Mouse (Mus musculus) right cerebral cortex, postnatal 36 days (tissue): ENCODE measurements around the gene Ptpn23.
"Not testable (repeated sequence)": the region's sequence is repeated elsewhere in the genome, so short reads cannot be mapped to it uniquely, and the experiment has no call there.

Experiments
- DNase-seq, 2 experiments: peaks; one replicate each; pipeline ENCODE4 v3.0.0; 2022; ENCODE audit warnings: low spot score in 2 of 2, mixed read lengths in 1 of 2

The Ptpn23 gene

DNA sequence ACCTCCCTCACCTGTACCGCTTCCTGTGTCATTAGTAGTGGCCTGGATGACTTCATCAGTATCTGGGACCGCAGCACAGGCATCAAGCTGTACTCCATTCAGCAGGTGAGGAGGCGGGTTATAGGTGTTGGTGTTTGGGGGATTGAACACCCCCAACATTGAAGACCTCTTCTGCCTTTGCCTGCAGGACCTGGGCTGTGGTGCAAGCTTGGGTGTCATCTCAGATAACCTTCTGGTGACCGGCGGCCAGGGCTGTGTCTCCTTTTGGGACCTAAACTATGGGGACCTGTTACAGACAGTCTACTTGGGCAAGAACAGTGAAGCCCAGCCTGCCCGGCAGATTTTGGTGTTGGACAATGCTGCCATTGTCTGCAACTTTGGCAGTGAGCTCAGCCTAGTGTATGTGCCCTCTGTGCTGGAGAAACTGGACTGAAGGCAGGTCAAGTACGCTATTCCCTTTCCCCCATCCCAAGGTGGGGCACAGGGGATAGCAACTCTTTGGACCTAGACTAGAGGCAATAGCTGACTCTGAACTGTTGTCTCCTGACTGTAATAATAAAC is 23.6 kb downstream of the Ptpn23 start:
- no peak for DNase-seq

DNA sequence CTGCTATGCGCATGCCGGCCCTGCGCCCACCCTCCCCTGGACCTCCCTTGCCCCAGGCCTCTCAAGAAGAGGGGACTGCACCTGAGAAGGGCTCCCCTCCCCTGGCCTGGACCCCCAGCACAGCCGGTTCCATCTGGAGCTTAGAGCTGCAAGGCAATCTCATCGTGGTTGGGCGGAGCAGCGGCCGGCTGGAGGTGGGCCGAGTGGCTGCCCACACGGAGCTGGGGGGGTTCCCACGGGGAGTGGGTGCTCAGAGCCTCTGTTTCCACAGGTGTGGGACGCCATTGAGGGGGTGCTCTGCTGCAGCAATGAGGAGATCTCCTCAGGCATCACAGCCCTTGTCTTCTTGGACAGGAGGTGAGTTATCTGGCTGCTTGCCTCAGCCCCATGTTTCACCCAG is 26.7 kb downstream of the Ptpn23 start:
- no peak for DNase-seq

DNA sequence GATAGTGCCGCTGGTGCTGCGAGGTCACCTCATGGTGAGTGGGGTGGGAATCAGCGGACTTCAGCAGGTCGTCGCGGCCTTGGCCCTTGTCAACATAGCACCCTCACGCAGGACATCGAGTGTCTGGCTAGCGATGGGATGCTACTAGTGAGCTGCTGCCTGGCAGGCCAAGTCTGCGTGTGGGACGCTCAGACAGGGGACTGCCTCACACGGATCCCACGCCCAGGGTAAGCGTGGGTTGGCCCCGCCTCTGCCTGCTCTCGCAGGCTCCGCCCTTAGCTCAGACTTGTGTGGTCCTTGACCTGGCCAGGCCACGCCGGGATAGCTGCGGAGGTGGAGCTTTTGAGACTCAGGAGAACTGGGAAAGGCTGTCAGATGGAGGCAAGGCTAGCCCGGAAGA is 27.4 kb downstream of the Ptpn23 start:
- DNase-seq = no peak

DNA sequence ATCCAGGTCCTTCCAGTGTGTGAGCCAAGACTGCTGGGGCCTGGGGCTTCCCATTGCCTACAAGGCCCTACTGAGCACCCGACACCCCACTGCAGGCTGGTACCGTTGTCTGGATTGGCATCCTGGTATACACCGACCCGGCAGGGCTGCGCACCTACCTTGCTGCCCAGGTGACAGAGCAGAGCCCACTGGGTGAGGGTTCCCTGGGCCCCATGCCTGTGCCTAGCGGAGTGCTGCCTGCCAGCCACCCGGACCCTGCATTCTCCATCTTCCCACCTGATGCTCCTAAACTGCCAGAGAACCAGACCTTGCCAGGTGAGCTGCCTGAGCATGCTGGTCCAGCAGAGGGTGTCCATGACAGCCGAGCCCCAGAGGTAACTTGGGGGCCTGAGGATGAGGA is 28.7 kb downstream of the Ptpn23 start:
- no peak for DNase-seq

DNA sequence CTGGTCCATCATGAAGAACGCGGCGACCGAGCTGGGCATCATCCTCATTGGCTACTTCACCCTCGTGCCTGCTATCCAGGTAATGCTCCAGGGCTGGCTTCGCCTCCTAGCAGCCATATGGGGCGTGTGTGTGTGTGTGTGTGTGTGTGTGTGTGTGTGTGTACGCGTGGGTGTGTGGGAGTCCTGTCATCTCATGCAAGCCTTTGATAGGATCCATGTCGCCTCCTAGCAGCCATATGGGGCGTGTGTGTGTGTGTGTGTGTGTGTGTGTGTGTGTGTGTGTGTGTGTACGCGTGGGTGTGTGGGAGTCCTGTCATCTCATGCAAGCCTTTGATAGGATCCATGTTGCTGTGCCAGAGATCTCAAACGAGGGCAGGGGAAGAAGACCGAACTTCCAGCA is 30.4 kb downstream of the Ptpn23 start:
- not testable (repeated sequence) for DNase-seq

DNA sequence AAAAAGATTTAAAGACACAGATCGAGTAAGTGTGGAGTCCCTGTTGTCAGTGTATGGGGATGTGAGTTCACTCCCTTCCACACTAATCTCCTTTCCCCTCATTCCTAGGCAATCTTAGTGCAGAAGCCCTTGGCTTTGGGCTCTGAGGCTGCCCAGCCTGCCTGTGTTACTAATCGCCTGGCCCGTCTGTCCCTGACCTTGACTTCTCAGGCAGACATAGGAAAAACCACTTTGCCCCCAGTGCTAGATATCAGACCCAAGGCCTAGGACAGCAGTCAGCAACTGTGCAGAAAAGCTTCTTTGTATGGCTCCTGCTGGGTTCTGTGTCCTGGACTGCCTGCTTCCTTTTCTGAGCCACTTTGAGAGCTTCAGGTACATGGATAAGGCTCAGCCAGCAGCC is 32.3 kb downstream of the Ptpn23 start:
- no peak for DNase-seq

DNA sequence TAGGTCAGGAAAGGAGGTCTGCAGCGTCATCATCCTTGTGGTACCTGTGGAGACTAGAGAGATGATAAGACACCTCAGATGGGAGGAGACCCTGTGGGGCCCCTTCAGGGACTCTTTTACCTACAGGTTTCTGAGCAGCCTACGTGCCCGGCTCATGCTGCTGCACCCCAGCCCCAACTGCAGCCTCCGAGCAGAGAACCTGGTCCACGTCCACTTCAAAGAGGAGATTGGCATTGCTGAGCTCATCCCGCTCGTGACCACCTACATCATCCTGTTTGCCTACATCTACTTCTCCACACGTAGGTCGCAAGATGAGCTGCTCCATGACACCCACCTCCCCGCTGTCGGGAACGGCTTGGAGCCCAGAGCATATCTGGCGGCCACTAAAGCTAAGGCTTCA is 34.1 kb downstream of the Ptpn23 start:
- no peak for DNase-seq

DNA sequence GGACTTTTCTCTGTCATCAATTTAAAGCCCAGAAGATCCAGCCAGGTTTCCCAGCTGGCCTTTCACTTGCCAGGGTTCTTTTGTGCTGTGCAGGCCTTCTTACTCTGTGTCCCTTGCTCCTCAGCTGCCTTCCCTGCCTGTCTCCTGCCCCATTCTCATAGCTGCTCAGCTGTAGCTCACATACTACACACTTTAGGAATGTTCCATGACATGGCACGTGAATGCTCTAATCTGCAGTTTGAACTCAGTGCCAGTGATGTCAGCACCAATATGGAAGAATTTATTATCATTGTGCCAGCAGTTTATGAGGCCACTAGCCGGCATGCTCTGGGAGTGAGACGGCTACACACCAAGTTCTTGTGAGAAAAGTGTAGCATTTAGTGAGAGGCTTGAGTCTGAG is 38.2 kb downstream of the Ptpn23 start:
- no peak for DNase-seq

DNA sequence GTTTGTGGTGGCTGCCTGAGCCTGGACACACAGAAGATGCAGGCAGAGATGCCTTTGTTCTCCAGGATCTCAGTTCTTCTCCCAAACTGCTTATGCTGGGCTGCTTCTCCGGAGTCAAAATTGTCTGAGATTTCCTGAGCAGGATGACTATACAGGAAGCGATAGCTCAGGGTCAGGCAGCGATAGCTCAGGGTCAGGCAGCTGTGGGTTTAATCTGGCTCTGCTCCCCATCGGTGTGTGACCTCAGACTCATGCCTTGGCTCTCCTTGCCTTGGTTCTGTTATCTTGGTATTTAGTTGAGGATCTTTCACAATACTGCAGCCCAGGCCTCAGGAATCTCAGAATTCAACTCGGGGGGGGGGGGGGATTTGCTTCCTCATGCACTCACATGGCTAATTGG is 41.3 kb downstream of the Ptpn23 start:
- DNase-seq = no peak

DNA sequence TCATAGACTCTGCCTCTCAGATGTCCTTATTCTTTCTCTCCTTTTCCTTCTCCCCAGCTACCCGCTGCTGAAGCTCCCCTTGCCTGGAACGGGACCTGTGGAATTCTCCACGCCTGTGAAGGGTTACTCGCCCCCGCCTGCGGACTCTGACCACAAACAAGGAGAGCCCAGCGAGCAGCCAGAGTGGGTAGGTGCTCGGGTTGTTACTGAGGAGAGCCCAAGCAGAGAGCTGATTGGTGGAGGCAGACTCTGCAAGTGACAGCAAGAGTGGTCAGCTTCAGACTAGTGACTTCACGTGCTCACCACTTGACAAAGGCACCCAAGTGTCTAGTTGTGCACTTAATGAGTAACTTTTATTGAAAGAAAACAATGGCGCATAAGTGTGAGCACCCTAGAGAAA is 45.7 kb downstream of the Ptpn23 start:
- no peak for DNase-seq

DNA sequence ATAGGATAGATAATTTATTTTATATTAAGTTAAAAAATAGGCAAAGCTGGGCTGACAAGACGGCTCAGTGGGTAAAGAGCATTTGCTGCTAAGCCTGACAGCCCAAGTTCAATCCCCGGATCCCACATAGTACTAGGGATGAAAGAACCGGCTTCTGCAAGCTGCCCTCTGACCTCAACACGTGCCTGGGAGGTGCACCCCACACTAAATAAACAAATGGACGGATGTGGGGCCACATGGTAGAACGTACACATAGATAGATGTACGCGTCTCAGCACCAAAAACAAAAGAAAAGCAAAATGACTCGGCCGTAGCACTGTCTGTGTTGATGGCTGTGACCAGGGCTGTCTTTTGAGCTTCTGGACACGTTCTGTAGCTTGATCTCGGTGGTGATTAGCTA is 46.7 kb downstream of the Ptpn23 start:
- DNase-seq = no peak

DNA sequence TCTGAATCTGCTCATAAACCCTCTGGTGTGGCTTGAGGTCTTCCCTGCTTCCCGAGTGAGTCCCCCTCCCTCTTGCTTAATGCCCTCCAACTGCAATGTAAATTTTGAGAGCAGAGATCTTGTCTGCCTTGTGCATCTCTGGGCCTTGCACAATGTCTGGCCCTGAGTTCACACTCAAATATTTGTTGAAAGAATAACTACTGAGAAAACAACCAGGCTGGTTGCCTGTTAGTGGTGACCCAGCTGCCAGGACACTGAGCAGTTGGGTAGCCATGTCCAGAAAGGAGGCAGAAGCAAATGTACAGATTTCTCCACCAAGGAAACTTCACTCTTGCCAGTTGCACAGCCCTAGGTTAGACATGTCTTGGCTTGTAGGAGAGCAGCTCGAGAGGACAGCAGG is 49.7 kb downstream of the Ptpn23 start:
- DNase-seq = no peak

DNA sequence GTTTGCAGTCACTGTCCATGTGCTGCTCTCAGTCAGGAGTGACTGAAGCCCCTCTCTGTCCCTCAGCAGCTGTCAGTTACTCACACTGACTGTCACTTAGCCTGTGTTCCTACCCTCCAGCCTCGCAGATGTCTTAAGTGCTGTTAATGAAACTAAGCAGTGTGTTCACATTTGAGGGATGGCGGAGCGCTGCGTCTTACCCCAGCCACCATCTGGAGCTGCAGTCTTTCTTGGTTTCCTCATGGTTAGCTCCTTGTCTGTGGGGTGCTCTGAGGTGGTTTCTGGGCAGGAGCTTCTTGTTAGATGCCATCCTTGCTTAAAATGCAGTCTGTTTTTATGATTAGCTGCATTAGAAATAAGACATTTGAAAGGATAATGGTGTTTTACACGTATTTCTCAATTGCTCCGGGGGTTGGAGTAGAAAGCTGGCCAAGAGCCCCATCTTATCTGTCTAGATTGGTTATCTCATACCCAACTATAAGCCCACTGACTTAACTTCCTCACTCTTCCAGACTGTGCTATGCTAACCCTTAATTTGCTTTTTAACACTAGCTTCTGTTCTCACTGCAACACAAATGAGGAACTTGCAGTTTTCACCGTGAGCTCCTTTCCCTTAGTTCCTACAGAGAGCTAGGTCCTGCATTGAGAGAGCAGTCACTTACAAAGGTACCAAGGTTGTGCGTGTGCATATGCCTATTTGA is 55.9 kb downstream of the Ptpn23 start:
- DNase-seq = no peak

DNA sequence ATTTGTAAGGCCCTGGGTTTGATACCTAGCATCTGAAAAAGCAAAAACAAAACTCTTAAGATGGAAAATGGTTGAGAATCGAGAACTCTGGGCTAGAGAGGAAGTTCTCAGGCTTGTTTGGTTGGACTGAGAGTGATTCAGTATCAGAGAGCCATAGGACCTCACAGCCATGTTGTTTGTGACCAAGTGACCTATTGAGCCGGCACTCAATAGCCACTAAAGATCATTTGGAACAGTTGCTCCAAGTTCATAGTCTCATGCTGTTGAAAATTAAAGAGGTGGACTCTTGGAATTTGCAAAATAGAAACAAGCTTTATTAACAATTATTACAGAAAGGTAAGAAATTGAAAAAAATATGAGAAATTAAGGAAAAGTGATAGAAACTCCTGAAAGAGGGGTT is 56.7 kb downstream of the Ptpn23 start:
- DNase-seq = no peak

DNA sequence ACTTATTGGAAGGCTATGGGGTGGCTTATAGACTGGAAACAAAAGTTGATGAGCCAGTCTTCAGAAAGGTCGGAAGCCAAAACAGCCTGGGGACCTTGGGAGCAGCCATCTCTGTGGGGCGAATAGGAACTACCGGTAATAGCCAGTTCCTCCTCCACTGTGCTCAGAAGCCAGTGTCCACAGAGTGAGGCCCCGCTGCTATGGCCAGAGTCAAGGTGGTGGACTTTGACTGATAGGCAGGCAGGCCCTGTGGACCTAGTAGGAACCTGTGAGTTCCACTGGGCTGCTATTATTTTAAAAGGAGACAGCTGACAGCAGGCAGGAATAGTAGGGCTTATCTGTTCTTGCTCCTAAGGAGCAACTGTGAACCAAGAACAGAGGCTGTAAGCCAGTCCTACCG is 57.4 kb downstream of the Ptpn23 start:
- no peak for DNase-seq

DNA sequence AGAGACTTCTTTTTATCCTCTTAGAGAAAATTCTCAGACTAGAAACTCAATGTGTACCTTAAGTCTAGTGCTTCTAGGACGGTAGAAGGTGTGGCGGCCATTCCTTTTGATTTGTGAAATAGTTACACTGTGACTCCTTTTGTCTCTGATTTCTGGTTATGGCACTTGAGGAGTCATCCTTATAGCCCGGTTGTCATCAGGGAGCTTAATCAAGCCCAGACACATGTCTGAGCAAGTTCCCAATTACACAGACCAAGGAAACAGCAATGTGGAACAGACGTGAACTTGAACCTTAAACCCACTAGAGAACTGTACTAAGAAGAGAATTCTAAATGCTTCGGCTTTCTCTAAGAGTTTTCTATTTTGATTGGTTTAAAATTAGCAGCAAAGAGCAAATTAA is 57.8 kb downstream of the Ptpn23 start:
- DNase-seq = no peak

DNA sequence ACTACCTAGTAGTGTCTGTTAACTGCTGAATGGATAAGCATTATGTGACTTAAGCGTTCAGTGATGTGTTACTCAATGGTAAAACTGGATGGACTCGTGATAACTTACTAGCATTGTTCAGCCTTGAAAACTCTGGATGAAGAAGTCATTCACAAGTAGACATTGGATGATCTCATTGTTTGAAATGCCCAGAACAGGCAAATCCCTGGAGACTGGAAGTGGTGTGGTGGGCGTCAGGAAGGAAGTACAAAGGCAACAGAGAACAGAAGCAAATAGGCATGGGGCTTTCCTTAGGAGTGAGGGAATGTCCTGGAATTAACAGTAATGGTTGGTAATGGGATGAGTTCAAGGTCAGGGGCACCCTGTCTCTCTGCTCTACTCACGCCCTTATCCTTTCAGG is 59.1 kb downstream of the Ptpn23 start:
- no peak for DNase-seq

DNA sequence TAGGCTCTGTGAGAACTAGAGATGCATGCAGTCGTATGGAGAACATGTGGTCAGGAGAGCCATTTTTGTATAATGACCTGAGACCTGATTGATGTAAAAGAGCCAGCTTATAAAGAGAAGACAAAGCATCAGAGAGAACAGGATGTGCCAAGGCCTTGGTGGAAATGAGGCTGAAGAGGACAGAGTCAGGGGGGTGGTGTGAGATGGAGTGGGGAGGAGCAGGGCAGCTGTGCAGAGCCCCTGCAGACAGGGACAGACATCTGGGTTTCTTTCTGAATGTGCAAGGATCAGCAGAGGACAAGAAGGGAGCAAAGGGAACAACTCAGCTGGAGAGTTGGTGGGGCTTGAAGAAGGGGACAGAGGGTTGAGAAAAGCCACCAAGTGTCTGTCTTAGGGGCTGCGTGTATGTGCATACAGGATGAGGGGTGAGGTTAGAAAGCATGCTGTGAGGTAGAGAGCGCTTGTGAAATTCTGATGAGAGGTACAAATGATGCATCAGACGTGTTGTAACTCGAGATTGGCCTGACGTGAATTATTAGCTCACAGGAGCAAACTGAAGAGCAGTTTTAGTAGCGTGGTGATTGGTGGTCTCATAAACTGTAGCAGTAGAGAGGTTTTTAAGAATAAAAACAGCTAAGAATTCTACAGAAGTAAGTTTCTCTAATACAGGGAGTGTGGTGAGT is 62.8 kb downstream of the Ptpn23 start:
- DNase-seq = no peak

DNA sequence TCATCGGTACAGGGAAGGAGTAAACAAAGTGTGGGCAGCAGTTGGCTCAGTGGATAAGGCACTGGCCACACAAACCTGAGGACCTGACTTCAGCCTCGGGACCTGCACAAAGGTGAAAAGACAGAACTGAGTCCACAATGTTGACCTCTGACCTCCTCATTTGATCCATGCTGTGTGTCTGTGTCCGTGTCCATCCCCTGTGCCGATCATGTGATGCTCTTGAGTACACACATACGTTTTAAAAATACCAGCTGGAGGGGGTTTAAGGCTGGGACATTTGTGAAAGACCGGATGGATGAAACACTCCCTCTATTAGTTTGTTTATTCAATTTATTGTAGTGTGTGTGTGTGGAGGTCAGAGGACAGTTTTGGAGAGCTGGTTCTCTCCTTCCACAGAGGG is 64.2 kb downstream of the Ptpn23 start:
- no peak for DNase-seq

DNA sequence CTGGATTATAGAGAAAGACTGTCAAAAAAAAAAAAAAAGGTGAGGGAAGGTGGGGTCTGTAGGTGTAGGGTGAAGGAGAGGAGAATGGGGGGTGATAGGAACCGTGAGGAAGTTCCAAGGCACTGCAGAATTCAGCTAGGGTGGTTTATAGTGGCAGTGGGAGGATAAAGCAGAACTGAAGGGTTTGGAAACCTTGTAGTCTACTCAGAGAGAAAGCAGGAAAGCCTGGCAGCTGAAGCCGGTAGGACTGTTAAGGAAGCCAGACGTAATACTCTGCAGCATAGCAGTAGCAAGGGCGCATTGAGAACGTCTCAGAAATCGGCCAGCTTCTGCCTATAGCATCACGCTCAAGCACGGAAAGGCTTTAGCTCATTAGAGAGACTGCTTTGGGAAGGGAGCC is 66.0 kb downstream of the Ptpn23 start:
- peak in 1 of 2 experiments; percentile 14 for DNase-seq

DNA sequence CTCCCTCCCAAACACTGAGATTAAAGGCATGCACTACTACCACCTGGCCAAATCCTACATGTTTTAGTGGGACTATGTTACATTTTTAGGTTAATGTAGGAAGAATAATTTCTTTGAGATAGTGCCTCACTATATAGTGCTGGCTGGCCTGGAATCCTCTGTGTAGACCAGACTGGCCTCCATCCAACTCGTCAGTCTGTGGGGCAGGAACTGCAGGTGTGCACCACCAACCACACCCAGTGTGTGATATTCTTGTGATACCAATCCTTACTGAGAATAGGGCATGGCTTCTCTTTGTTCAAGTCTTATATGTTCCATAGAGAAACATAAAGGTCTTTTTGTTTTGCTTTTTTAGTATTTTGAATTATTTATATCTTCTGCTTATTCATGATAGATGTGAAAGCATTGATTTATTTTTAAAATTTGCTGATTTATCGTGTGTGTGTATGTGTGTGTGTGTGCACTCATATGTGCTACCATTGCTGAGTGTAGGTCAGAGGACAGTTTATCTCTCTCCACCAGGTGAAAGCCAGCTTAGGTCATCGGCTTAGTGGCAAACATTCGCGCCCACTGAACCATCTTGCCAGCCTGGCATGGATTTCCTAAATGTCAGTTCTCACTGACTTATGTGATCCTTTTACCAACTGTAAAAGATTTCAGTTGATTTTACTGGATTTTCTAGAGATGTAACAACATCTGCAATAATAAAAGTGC is 67.8 kb downstream of the Ptpn23 start:
- DNase-seq = no peak
